Mouse (Mus musculus) hindbrain, embryonic 10.5 days (tissue): ENCODE measurements around the gene Mia2. TPM values are rescaled to one million over a fixed set of nuclear protein-coding genes. Genes with fewer than 3 reads are reported as not detected.
"Not testable (repeated sequence)": the region's sequence is repeated elsewhere in the genome, so short reads cannot be mapped to it uniquely, and the experiment has no call there.

Experiments
- DNase-seq: peaks from one replicate; pipeline ENCODE4 v3.0.0-alpha.2; 2017; ENCODE audit warnings: low spot score
- H3K27ac ChIP-seq: fragments of 300-500 bp; sonication (generic); 2 replicates; pipeline ENCODE4 v1.5.1; 2016; ENCODE audit warnings: mild to moderate bottlenecking, moderate library complexity
- H3K27me3 ChIP-seq: fragments of 300-500 bp; sonication (generic); 2 replicates; pipeline ENCODE4 v1.6.1; 2016; ENCODE audit warnings: mild to moderate bottlenecking; ENCODE audit not compliant: poor library complexity, insufficient read depth, severe bottlenecking
- H3K36me3 ChIP-seq: fragments of 300-500 bp; sonication (generic); 2 replicates; pipeline ENCODE4 v1.6.1; 2016; ENCODE audit warnings: mild to moderate bottlenecking, moderate library complexity
- H3K4me1 ChIP-seq: fragments of 300-500 bp; sonication (generic); replicated peaks from 2 replicates; pipeline ENCODE4 v1.6.1; 2016; ENCODE audit warnings: mild to moderate bottlenecking
- H3K4me3 ChIP-seq: fragments of 300-500 bp; sonication (generic); 2 replicates; pipeline ENCODE4 v1.5.1; 2016; ENCODE audit warnings: mild to moderate bottlenecking, moderate library complexity
- H3K9me3 ChIP-seq: fragments of 300-500 bp; sonication (generic); 2 replicates; pipeline ENCODE4 v1.6.1; 2016; ENCODE audit warnings: mild to moderate bottlenecking, moderate library complexity
- WGBS: fragments of 180-500 bp; shearing (Covaris S2); methylation state at CpG from one replicate; pipeline ENCODE4 v1.1.7; 2016; 5-methylcytosine and 5-hydroxymethylcytosine counted together
- polyA plus RNA-seq: library from polyadenylated mRNA; unstranded; fragments of >200 nt; fragmentation: Nextera tagmentation; extraction: Ambion mirVana; gene quantifications from 2 replicates; pipeline ENCODE4 v1.2.1, GENCODE M21; 2016

Gene Mia2
- polyA plus RNA-seq, 1 experiment from 2014 or later = 34.8 TPM

- Histone ChIP-seq H3K27me3 (no peaks in the 10 kb centered on the region), H3K4me3 (peak within 1 kb of the TSS; percentile 80), H3K9me3 (no peaks in the 10 kb centered on the region), H3K4me1 (peaks cover 21% of the 10 kb centered on the region), H3K36me3 (no peaks in the 10 kb centered on the region), H3K27ac (peak within 1 kb of the TSS; percentile 98)
- peak; percentile 100 for DNase-seq
- under 1% methylated on average over 109 of the region's 109 CpGs for WGBS
Measured at GRCm38 (mm10) chr12:59219325-59220225, 124.0 kb downstream of the Mia2 start, which contains the start of gene Fbxo33. Gene Fbxo33 (minus strand): TSS chr12:59219725.

DNA sequence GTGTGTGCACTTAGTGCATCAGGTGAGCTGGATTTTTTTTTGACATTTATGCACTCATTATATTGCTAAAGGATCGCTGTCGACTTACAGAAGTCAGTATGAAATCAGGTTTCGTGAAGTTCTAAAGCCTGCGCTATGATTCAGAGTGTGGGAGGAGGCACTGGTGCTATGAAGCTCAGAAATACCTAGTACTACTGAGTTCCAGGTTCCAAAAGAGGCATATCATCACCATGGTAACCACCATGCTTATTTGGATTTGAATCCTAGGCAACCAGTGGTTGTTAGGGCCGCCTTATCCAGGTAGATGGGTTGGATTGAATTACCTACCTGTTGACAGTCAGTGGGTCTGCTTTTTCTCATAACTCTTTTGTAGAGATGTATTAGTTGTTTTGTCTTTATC is 132.8 kb downstream of the Mia2 start:
- H3K4me1 ChIP-seq = no peaks in the 10 kb centered on the region
- no peak overlapping the region for H3K27ac ChIP-seq
- no peak overlapping the region for H3K4me3 ChIP-seq
- no peak for DNase-seq
- 90% methylated on average over 5 of the region's 5 CpGs for WGBS
- no peaks in the 10 kb centered on the region for H3K9me3 ChIP-seq
- no peaks in the 10 kb centered on the region for H3K27me3 ChIP-seq
- no peaks in the 10 kb centered on the region for H3K36me3 ChIP-seq

DNA sequence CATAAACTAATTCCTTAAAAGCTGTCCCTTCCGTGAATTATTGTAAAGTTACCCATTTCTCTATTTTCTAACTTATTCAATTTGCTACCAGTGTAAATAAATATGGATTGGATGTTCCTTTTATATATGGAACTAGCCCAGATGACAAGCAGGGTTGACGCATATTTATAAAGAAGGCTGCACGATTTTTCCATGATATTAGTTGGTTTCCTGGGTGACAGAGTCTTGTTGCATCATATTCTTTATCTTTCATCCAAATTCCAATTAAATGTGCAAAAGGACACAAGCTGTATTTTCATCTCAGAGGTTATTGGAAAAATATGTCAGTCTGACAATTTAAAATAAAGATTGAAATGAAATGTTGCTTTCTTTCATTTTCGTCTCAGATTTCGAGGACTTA is 142.8 kb downstream of the Mia2 start:
- Histone ChIP-seq H3K27me3 (no peaks in the 10 kb centered on the region), H3K4me3 (no peak overlapping the region), H3K36me3 (no peaks in the 10 kb centered on the region), H3K27ac (no peak overlapping the region), H3K9me3 (no peaks in the 10 kb centered on the region), H3K4me1 (no peaks in the 10 kb centered on the region)
- DNase-seq = no peak
- 87% methylated on average over 5 of the region's 5 CpGs for WGBS

GRCm38 (mm10) chr12:59241031-59241430 is 145.4 kb downstream of the Mia2 start:
- not testable (repeated sequence) for H3K36me3 ChIP-seq, DNase-seq, H3K27me3 ChIP-seq, H3K9me3 ChIP-seq, H3K4me3 ChIP-seq, H3K4me1 ChIP-seq, H3K27ac ChIP-seq
- 88% methylated on average over 8 of the region's 8 CpGs for WGBS

Other genes with a start within 250 kb of the Mia2 start
- 58.5 and 67.8 TPM in 2 replicates for gene Sec23a, start 83.8 kb upstream of the Mia2 start, polyA plus RNA-seq
- 28.7 and 38.0 TPM in 2 replicates for gene Gemin2, start 82.4 kb upstream of the Mia2 start, polyA plus RNA-seq
- gene Trappc6b, start 34.3 kb upstream of the Mia2 start, polyA plus RNA-seq = 72.6 and 84.8 TPM in 2 replicates
- gene Pnn, start 28.9 kb upstream of the Mia2 start, polyA plus RNA-seq = 68.6 and 105 TPM in 2 replicates
- 5.8 and 6.4 TPM in 2 replicates for gene Fbxo33, start 123.9 kb downstream of the Mia2 start, polyA plus RNA-seq